Mouse (Mus musculus) heart, embryonic 14.5 days (tissue): ENCODE measurements at regions not wholly inside any gene's neighbourhood (a gene's known extent, or its start where the extent isn't known, plus 50 kb on each side); places are given as distances from the start of the nearest gene placed in this dataset.
"Not testable (repeated sequence)": the region's sequence is repeated elsewhere in the genome, so short reads cannot be mapped to it uniquely, and the experiment has no call there.

ENCODE experiments used
- ATAC-seq: fragments of 200-750 bp; cut with Nextera tagmentation; 2 replicates; pipeline ENCODE4 v1.8.0; 2017; ENCODE audit warnings: low read depth, moderate TSS enrichment; ENCODE audit not compliant: insufficient number of reproducible peaks, insufficient read depth, low FRiP score
- H3K27ac ChIP-seq, 2 experiments: fragments of 200-500 bp in 1 of 2; fragments of 300-500 bp in 1 of 2; sonication (generic) in 1 of 2; replicated peaks in 1 of 2; 2 replicates each; pipeline ENCODE4 v1.5.1; 2012 to 2014; ENCODE audit warnings: low read depth in 2 of 2, low read length in 2 of 2, control low read depth in 1 of 2, mild to moderate bottlenecking in 1 of 2, mixed read lengths in 1 of 2; ENCODE audit not compliant: control insufficient read depth in 1 of 2, insufficient read depth in 1 of 2
- H3K27me3 ChIP-seq: fragments of 300-500 bp; sonication (generic); 2 replicates; pipeline ENCODE4 v1.6.1; 2014; ENCODE audit warnings: mild to moderate bottlenecking, low read length, control low read depth; ENCODE audit not compliant: control insufficient read depth, insufficient read depth
- H3K36me3 ChIP-seq: fragments of 300-500 bp; sonication (generic); 2 replicates; pipeline ENCODE4 v1.6.1; 2014; ENCODE audit warnings: mild to moderate bottlenecking, control low read depth, low read length, mixed read lengths; ENCODE audit not compliant: control insufficient read depth, insufficient read depth
- H3K4me1 ChIP-seq, 2 experiments: fragments of 200-500 bp in 1 of 2; fragments of 300-500 bp in 1 of 2; sonication (generic) in 1 of 2; 2 replicates each; pipeline ENCODE4 v1.6.1; 2012 to 2014; ENCODE audit warnings: low read length in 2 of 2, control low read depth in 1 of 2, mixed read lengths in 1 of 2; ENCODE audit not compliant: control insufficient read depth in 2 of 2, insufficient read depth in 2 of 2
- H3K4me2 ChIP-seq: fragments of 300-500 bp; sonication (generic); 2 replicates; pipeline ENCODE4 v1.6.1; 2014; ENCODE audit warnings: mild to moderate bottlenecking, low read length
- H3K4me3 ChIP-seq, 2 experiments: fragments of 200-500 bp in 1 of 2; fragments of 300-500 bp in 1 of 2; sonication (generic) in 1 of 2; 2 replicates each; pipeline ENCODE4 v1.5.1; 2012 to 2014; ENCODE audit warnings: low read length in 2 of 2, mild to moderate bottlenecking in 2 of 2, control low read depth in 1 of 2, low read depth in 1 of 2, moderate library complexity in 1 of 2; ENCODE audit not compliant: control insufficient read depth in 1 of 2, insufficient read depth in 1 of 2
- H3K9ac ChIP-seq: fragments of 300-500 bp; sonication (generic); 2 replicates; pipeline ENCODE4 v1.6.1; 2014; ENCODE audit warnings: mild to moderate bottlenecking, low read length
- H3K9me3 ChIP-seq: fragments of 300-500 bp; sonication (generic); 2 replicates; pipeline ENCODE4 v1.6.1; 2016; ENCODE audit warnings: low read length, control low read depth; ENCODE audit not compliant: control insufficient read depth
- WGBS: fragments of 180-500 bp; shearing (Covaris S2); extraction: QIAGEN DNeasy Blood & Tissue Kit; methylation state at CpG from one replicate; pipeline ENCODE4 v1.1.7; 2014; 5-methylcytosine and 5-hydroxymethylcytosine counted together

GRCm38 (mm10) chr17:83968124-83968523 is 120.4 kb upstream of the Haao start:
- 86% methylated on average over 3 of the region's 3 CpGs for WGBS
- ATAC-seq, H3K9ac ChIP-seq, H3K9me3 ChIP-seq, H3K4me3 ChIP-seq, H3K27ac ChIP-seq, H3K4me2 ChIP-seq, H3K27me3 ChIP-seq, H3K36me3 ChIP-seq: not testable (repeated sequence)
- H3K4me1 ChIP-seq = peaks cover 8 to 12% of the 10 kb centered on the region in 2 experiments; a peak in 3 of 4 replicates

- ATAC-seq = no peak
- Histone ChIP-seq H3K27ac (no peak overlapping the region), H3K27me3 (no peaks in the 10 kb centered on the region), H3K36me3 (no peaks in the 10 kb centered on the region), H3K9ac (no peak overlapping the region), H3K4me2 (no peak overlapping the region), H3K9me3 (no peaks in the 10 kb centered on the region), H3K4me1 (peaks cover 8 to 15% of the 10 kb centered on the region in 2 experiments; a peak in 3 of 4 replicates), H3K4me3 (no peak overlapping the region)
- WGBS = 87% methylated on average over 6 of the region's 6 CpGs
These were observed 119.2 kb upstream of the Haao start for GRCm38 (mm10) chr17:83967007-83967406.

- Histone ChIP-seq H3K9ac (0 out of 2 replicates have a peak overlapping the region, but pooled peaks have one; percentile 21), H3K27ac (peak overlapping the region in 1 of 2 experiments; percentile 45; a peak in 1 of 4 replicates)
These were observed 116.9 kb upstream of the Haao start for GRCm38 (mm10) chr17:83964454-83965211.

GRCm38 (mm10) chr17:83963561-83963960 is 115.8 kb upstream of the Haao start:
- Histone ChIP-seq H3K36me3 (no peaks in the 10 kb centered on the region), H3K4me1 (peaks cover 24 to 35% of the 10 kb centered on the region in 2 experiments), H3K4me3 (no peak overlapping the region), H3K4me2 (no peak overlapping the region), H3K27me3 (no peaks in the 10 kb centered on the region), H3K9ac (no peak overlapping the region), H3K9me3 (no peaks in the 10 kb centered on the region), H3K27ac (no peak overlapping the region)
- WGBS = 78% methylated on average over 8 of the region's 8 CpGs
- ATAC-seq = no peak

More at GRCm38 (mm10) chr17:83964454-83965211, 116.9 kb upstream of the Haao start:
- 38% methylated on average over 13 of the region's 13 CpGs for WGBS
- H3K36me3 ChIP-seq = no peaks in the 10 kb centered on the region
- H3K4me2 ChIP-seq = no peak overlapping the region
- ATAC-seq = no peak
- no peaks in the 10 kb centered on the region for H3K27me3 ChIP-seq
- no peaks in the 10 kb centered on the region for H3K9me3 ChIP-seq
- H3K4me1 ChIP-seq = peaks cover 16 to 26% of the 10 kb centered on the region in 2 experiments
- H3K4me3 ChIP-seq = no peak overlapping the region

- Histone ChIP-seq H3K27me3 (no peaks in the 10 kb centered on the region), H3K4me3 (no peak overlapping the region), H3K4me1 (peaks cover 28 to 40% of the 10 kb centered on the region in 2 experiments), H3K4me2 (no peak overlapping the region), H3K36me3 (no peaks in the 10 kb centered on the region), H3K27ac (no peak overlapping the region), H3K9ac (no peak overlapping the region), H3K9me3 (no peaks in the 10 kb centered on the region)
- WGBS = 39% methylated on average over 4 of the region's 4 CpGs
- ATAC-seq = no peak
These were observed 115.1 kb upstream of the Haao start for GRCm38 (mm10) chr17:83962841-83963240.

GRCm38 (mm10) chr17:83962126-83962525 is 114.4 kb upstream of the Haao start:
- Histone ChIP-seq H3K9ac (no peak overlapping the region), H3K4me2 (no peak overlapping the region), H3K4me3 (no peak overlapping the region), H3K4me1 (peaks cover 28 to 42% of the 10 kb centered on the region in 2 experiments), H3K27ac (no peak overlapping the region), H3K36me3 (no peaks in the 10 kb centered on the region), H3K27me3 (no peaks in the 10 kb centered on the region), H3K9me3 (no peaks in the 10 kb centered on the region)
- no peak for ATAC-seq
- 88% methylated on average over 6 of the region's 6 CpGs for WGBS

- WGBS = 69% methylated on average over 7 of the region's 7 CpGs
- H3K9ac ChIP-seq = no peak overlapping the region
- H3K27me3 ChIP-seq = no peaks in the 10 kb centered on the region
- H3K4me3 ChIP-seq = no peak overlapping the region
- H3K36me3 ChIP-seq = no peaks in the 10 kb centered on the region
- no peak for ATAC-seq
- H3K4me1 ChIP-seq = peaks cover 40 to 54% of the 10 kb centered on the region in 2 experiments
- no peaks in the 10 kb centered on the region for H3K9me3 ChIP-seq
- 0 out of 4 replicates have a peak overlapping the region, but pooled peaks of 1 of the 2 experiments have one; percentile 2 for H3K27ac ChIP-seq
- H3K4me2 ChIP-seq = no peak overlapping the region
These were observed 113.1 kb upstream of the Haao start for GRCm38 (mm10) chr17:83960821-83961220.
